Mouse (Mus musculus): ENCODE results near the gene Nolc1. TPM values are rescaled to one million over a fixed set of nuclear protein-coding genes. Genes with fewer than 3 reads are reported as not detected.
A peak's percentile ranks its signal among the peaks of the same experiment; 100 is the strongest.

Gene Nolc1
- polyA plus RNA-seq, 1 experiment = 30.9 TPM

DNA sequence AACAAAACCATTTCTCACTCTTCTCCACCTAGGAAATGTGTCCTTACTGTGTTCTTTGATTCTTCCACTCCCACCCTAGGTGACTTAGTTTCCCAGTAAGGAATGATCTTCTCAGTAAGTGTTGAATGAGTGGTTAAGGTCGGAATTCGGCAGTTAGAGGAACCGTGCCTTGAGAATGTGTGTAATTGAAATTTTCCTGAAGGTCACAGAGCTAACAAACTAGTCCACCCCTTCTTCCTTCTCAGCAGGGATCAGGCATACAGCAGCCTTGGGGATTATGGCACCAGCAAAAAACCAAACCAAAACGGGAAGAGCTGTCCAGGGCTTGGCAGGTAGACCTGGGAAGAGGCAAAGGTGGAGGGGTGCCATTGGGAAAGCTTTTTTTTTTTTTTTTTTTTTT lies 26.5 kb upstream of the Nolc1 start:
- no peaks in the 10 kb centered on the region for H3K36me3 ChIP-seq (ENCODE audit: control insufficient read depth, insufficient read depth)
- no peak overlapping the region for H3K4me2 ChIP-seq (ENCODE audit: low read depth)
- H3K27me3 ChIP-seq (ENCODE audit: control insufficient read depth, insufficient read depth, insufficient read length) = peaks cover 4% of the 10 kb centered on the region
- H3K4me3 ChIP-seq = no peak overlapping the region
- no peak overlapping the region for H3ac ChIP-seq (ENCODE audit: control insufficient read depth, insufficient read length)
- TF ChIP-seq TCF3 (IDR thresholded peaks at IDR 0.05; ENCODE audit: insufficient read length, low read depth) = no peak
- H3K79me2 ChIP-seq (ENCODE audit: control insufficient read depth, insufficient read depth) = peaks cover 5% of the 10 kb centered on the region

DNA sequence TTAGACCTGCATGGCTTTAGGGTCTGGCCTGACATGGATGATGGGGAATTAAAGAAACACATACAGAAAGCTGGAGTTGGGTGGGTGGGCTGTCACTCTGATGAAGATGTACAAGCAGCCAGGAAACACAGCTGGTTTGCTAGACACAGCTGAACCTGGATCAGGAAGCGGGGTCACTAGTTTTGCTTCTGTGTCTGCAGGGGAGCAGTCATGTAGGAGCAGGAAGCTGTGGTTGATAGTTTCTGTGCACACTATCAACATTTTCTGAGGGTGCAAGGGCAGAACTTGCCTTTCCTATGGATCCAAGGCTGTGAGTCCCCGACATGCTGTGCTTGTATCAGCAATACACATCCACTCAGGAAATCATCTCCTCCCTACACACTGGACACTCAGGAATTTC lies 25.2 kb upstream of the Nolc1 start:
- H3K4me2 ChIP-seq (ENCODE audit: low read depth) = no peak overlapping the region

DNA sequence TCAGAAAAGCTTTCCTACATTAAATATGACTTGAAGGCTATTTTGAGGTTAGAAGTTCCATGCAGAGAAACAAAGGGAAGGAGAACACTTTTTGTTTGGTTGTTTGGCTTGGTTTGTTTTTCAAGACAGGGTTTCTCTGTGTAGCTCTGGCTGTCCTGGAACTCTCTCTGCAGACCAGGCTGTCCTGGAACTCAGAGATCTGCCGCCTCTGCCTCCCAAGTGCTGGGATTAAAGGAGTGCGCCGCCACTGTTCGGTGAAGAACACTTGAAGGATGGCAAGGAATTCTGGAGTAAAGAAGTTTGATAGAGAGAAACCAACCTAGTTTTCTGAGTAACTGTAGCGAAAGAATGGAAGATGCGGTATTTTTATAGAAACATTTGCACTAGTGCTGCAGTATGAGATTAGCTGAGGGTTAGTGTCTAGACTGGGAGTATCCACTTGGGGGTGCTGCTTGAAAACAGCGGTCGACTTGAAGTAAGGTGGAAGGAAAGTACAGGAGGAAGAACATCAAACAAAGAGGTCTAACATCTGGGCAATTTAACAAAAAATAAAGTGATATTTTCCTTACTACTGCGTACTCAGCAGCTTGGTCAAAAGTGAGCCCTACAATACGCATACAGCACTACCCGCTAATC lies 19.8 kb upstream of the Nolc1 start:
- no peaks in the 10 kb centered on the region for H3K27me3 ChIP-seq (ENCODE audit: control insufficient read depth, insufficient read depth, insufficient read length)

More for the DNA sequence above, 25.2 kb upstream of the Nolc1 start:
- Histone ChIP-seq H3ac (ENCODE audit: control insufficient read depth, insufficient read length) (no peak overlapping the region), H3K36me3 (ENCODE audit: control insufficient read depth, insufficient read depth) (no peaks in the 10 kb centered on the region), H3K4me3 (no peak overlapping the region), H3K79me2 (ENCODE audit: control insufficient read depth, insufficient read depth) (no peaks in the 10 kb centered on the region), H3K27me3 (ENCODE audit: control insufficient read depth, insufficient read depth, insufficient read length) (peaks cover 4% of the 10 kb centered on the region)
- TF ChIP-seq SRF (IDR thresholded peaks at IDR 0.05; ENCODE audit: control insufficient read depth, insufficient read length, low read depth) = no peak
- TF ChIP-seq MYOD1 (IDR thresholded peaks at IDR 0.05; ENCODE audit: control insufficient read depth in 1 of 3, insufficient read length in 2 of 3, low read depth in 2 of 3) = no peak
- no peak for TF ChIP-seq REST (IDR thresholded peaks at IDR 0.05; ENCODE audit: insufficient read depth, insufficient read length)
- no peak for TF ChIP-seq POLR2AphosphoS2 (IDR thresholded peaks at IDR 0.05; ENCODE audit: insufficient read length, low read depth)
- no peak for TF ChIP-seq USF1 (IDR thresholded peaks at IDR 0.05; ENCODE audit: low read depth)
- TF ChIP-seq MYOG (IDR thresholded peaks at IDR 0.05; ENCODE audit: control insufficient read depth in 1 of 3, insufficient read depth in 1 of 3, insufficient read length in 2 of 3, low read depth in 2 of 3) = no peak
- no peak for TF ChIP-seq TCF3 (IDR thresholded peaks at IDR 0.05; ENCODE audit: insufficient read length, low read depth)
- TF ChIP-seq MAX (IDR thresholded peaks at IDR 0.05; ENCODE audit: low read depth) = no peak
- no peak for TF ChIP-seq E2F4 (IDR thresholded peaks at IDR 0.05; ENCODE audit: insufficient read depth)
- no peak for TF ChIP-seq TCF12 (IDR thresholded peaks at IDR 0.05; ENCODE audit: insufficient read depth, poor library complexity, severe bottlenecking)
- TF ChIP-seq CEBPB (IDR thresholded peaks at IDR 0.05; ENCODE audit: insufficient read depth, poor library complexity, severe bottlenecking) = no peak
- TF ChIP-seq POLR2A (IDR thresholded peaks at IDR 0.05; ENCODE audit: insufficient read length, low read depth) = no peak

DNA sequence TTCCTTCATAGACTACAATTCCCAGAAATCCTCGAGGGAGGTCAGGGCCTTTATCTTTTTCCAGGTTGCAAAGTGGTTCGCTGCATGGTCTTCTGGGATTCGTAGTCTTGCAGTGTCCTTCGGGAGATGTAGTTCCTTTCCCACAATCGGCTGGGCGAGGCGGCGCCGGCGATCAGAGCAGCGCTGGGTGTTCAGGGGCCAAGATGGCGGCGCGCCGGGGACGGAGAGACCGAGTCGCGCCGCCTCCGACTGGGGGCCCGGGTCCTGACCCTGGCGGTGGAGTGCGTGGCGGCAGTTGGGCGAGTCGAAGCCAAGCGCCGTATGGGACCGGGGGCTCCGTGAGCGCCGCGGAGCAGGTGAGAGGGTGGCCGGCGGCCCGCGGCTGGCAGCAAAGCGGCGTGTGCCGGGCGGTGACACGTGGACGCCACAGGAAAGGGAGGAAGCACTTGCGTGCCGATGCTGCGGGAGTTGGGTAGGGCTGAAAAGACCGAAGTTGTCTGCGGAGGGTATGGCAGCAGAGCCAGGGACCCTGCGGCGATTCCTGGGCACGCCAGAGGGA lies 19.2 kb upstream of the Nolc1 start:
- peak overlapping the region; percentile 53 for H3ac ChIP-seq (ENCODE audit: control insufficient read depth, insufficient read length)
- H3K27me3 ChIP-seq (ENCODE audit: control insufficient read depth, insufficient read depth, insufficient read length) = no peaks in the 10 kb centered on the region
- peaks cover 45% of the 10 kb centered on the region for H3K79me2 ChIP-seq (ENCODE audit: control insufficient read depth, insufficient read depth)
- peaks cover under 1% of the 10 kb centered on the region for H3K36me3 ChIP-seq (ENCODE audit: control insufficient read depth, insufficient read depth)
- peak overlapping the region; percentile 61 for H3K4me2 ChIP-seq (ENCODE audit: low read depth)
- TF ChIP-seq TCF3 (IDR thresholded peaks at IDR 0.05; ENCODE audit: insufficient read length, low read depth) (no peak), POLR2A (IDR thresholded peaks at IDR 0.05; ENCODE audit: insufficient read length, low read depth) (peak; percentile 81), MYOD1 (IDR thresholded peaks at IDR 0.05; ENCODE audit: control insufficient read depth in 1 of 3, insufficient read length in 2 of 3, low read depth in 2 of 3) (no peak), MYOG (IDR thresholded peaks at IDR 0.05; ENCODE audit: control insufficient read depth in 1 of 3, insufficient read depth in 1 of 3, insufficient read length in 2 of 3, low read depth in 2 of 3) (peak in 1 of 3 experiments; percentile 6), CEBPB (IDR thresholded peaks at IDR 0.05; ENCODE audit: insufficient read depth, poor library complexity, severe bottlenecking) (no peak), POLR2AphosphoS2 (IDR thresholded peaks at IDR 0.05; ENCODE audit: insufficient read length, low read depth) (peak; percentile 64), TCF12 (IDR thresholded peaks at IDR 0.05; ENCODE audit: insufficient read depth, poor library complexity, severe bottlenecking) (no peak), USF1 (IDR thresholded peaks at IDR 0.05; ENCODE audit: low read depth) (peak; percentile 55), REST (IDR thresholded peaks at IDR 0.05; ENCODE audit: insufficient read depth, insufficient read length) (no peak), MAX (IDR thresholded peaks at IDR 0.05; ENCODE audit: low read depth) (no peak), E2F4 (IDR thresholded peaks at IDR 0.05; ENCODE audit: insufficient read depth) (no peak), SRF (IDR thresholded peaks at IDR 0.05; ENCODE audit: control insufficient read depth, insufficient read length, low read depth) (no peak)
- H3K4me3 ChIP-seq = peak overlapping the region; percentile 83

More for the DNA sequence above, 19.8 kb upstream of the Nolc1 start:
- peaks cover 39% of the 10 kb centered on the region for H3K79me2 ChIP-seq (ENCODE audit: control insufficient read depth, insufficient read depth)
- H3ac ChIP-seq (ENCODE audit: control insufficient read depth, insufficient read length) = peak overlapping the region; percentile 53
- TF ChIP-seq MAX (IDR thresholded peaks at IDR 0.05; ENCODE audit: low read depth) = no peak
- no peak for TF ChIP-seq CEBPB (IDR thresholded peaks at IDR 0.05; ENCODE audit: insufficient read depth, poor library complexity, severe bottlenecking)
- no peak for TF ChIP-seq SRF (IDR thresholded peaks at IDR 0.05; ENCODE audit: control insufficient read depth, insufficient read length, low read depth)
- TF ChIP-seq REST (IDR thresholded peaks at IDR 0.05; ENCODE audit: insufficient read depth, insufficient read length) = no peak
- no peak for TF ChIP-seq MYOD1 (IDR thresholded peaks at IDR 0.05; ENCODE audit: control insufficient read depth in 1 of 3, insufficient read length in 2 of 3, low read depth in 2 of 3)
- no peak for TF ChIP-seq POLR2A (IDR thresholded peaks at IDR 0.05; ENCODE audit: insufficient read length, low read depth)
- TF ChIP-seq POLR2AphosphoS2 (IDR thresholded peaks at IDR 0.05; ENCODE audit: insufficient read length, low read depth) = no peak
- TF ChIP-seq TCF12 (IDR thresholded peaks at IDR 0.05; ENCODE audit: insufficient read depth, poor library complexity, severe bottlenecking) = no peak
- TF ChIP-seq USF1 (IDR thresholded peaks at IDR 0.05; ENCODE audit: low read depth) = no peak
- TF ChIP-seq TCF3 (IDR thresholded peaks at IDR 0.05; ENCODE audit: insufficient read length, low read depth) = no peak
- H3K4me2 ChIP-seq (ENCODE audit: low read depth) = peak overlapping the region; percentile 59
- H3K36me3 ChIP-seq (ENCODE audit: control insufficient read depth, insufficient read depth) = no peaks in the 10 kb centered on the region
- peak overlapping the region; percentile 83 for H3K4me3 ChIP-seq
